Mouse (Mus musculus): Measurements from ENCODE around the gene Ccdc30.
A peak's percentile ranks its signal among the peaks of the same experiment; 100 is the strongest.

Gene Ccdc30

GRCm38 (mm10) chr4:119415072-119415753 is at the start of gene Ccdc30:
Ccdc30 (minus strand) TSS chr4:119415521.
- DNase-seq (ENCODE audit: low spot score), result peak; percentile 91

- no peak for DNase-seq (ENCODE audit: low spot score)
Observed at GRCm38 (mm10) chr4:119463756-119464419, 48.6 kb upstream of the Ccdc30 start.

- DNase-seq (ENCODE audit: low spot score), result peak; percentile 54
Observed at GRCm38 (mm10) chr4:119462858-119463755, 47.8 kb upstream of the Ccdc30 start.

GRCm38 (mm10) chr4:119462457-119462856 is 47.1 kb upstream of the Ccdc30 start:
- DNase-seq (ENCODE audit: low spot score), result no peak

- no peak for DNase-seq (ENCODE audit: low spot score)
Observed at GRCm38 (mm10) chr4:119460728-119461141, 45.4 kb upstream of the Ccdc30 start.

GRCm38 (mm10) chr4:119460296-119460695 is 45.0 kb upstream of the Ccdc30 start:
- DNase-seq (ENCODE audit: low spot score), result no peak

GRCm38 (mm10) chr4:119453533-119453932 is 38.2 kb upstream of the Ccdc30 start:
- DNase-seq (ENCODE audit: low spot score), result no peak

- DNase-seq (ENCODE audit: low spot score), result no peak
Observed at GRCm38 (mm10) chr4:119453128-119453527, 37.8 kb upstream of the Ccdc30 start.

GRCm38 (mm10) chr4:119450436-119450835 is 35.1 kb upstream of the Ccdc30 start:
- no peak for DNase-seq (ENCODE audit: low spot score)

- DNase-seq (ENCODE audit: low spot score), result no peak
Observed at GRCm38 (mm10) chr4:119447786-119448185, 32.5 kb upstream of the Ccdc30 start.

GRCm38 (mm10) chr4:119447261-119447660 is 31.9 kb upstream of the Ccdc30 start:
- no peak for DNase-seq (ENCODE audit: low spot score)

GRCm38 (mm10) chr4:119442539-119442938 is 27.2 kb upstream of the Ccdc30 start:
- peak; percentile 37 for DNase-seq (ENCODE audit: low spot score)

- no peak for DNase-seq (ENCODE audit: low spot score)
Observed at GRCm38 (mm10) chr4:119441836-119442235, 26.5 kb upstream of the Ccdc30 start.

- no peak for DNase-seq (ENCODE audit: low spot score)
Observed at GRCm38 (mm10) chr4:119437936-119438335, 22.6 kb upstream of the Ccdc30 start.

- peak; percentile 18 for DNase-seq (ENCODE audit: low spot score)
Observed at GRCm38 (mm10) chr4:119430678-119431077, 15.4 kb upstream of the Ccdc30 start.

- no peak for DNase-seq (ENCODE audit: low spot score)
Observed at GRCm38 (mm10) chr4:119427680-119428079, 12.4 kb upstream of the Ccdc30 start.

- no peak for DNase-seq (ENCODE audit: low spot score)
Observed at GRCm38 (mm10) chr4:119425601-119426000, 10.3 kb upstream of the Ccdc30 start.

- DNase-seq (ENCODE audit: low spot score), result no peak
Observed at GRCm38 (mm10) chr4:119425077-119425476, 9.8 kb upstream of the Ccdc30 start.

GRCm38 (mm10) chr4:119422294-119422964 is 7.1 kb upstream of the Ccdc30 start, which contains the start of the genes Ppcs and Zmynd12:
Ppcs (minus strand) TSS chr4:119422420.
Zmynd12 (plus strand) TSS chr4:119422814.
- DNase-seq (ENCODE audit: low spot score), result peak; percentile 91

GRCm38 (mm10) chr4:119421921-119422293 is 6.6 kb upstream of the Ccdc30 start:
- no peak for DNase-seq (ENCODE audit: low spot score)

GRCm38 (mm10) chr4:119421191-119421590 is 5.9 kb upstream of the Ccdc30 start:
- no peak for DNase-seq (ENCODE audit: low spot score)

GRCm38 (mm10) chr4:119417894-119418293 is 2.6 kb upstream of the Ccdc30 start:
- DNase-seq (ENCODE audit: low spot score), result no peak
